Mouse (Mus musculus): ENCODE results near the gene Nedd9.

- TF ChIP-seq POLR2A (IDR thresholded peaks at IDR 0.05; ENCODE audit: extremely low read depth, insufficient read depth, low read length), result no peak
- TF ChIP-seq CTCF (IDR thresholded peaks at IDR 0.05; ENCODE audit: low read depth, low read length), result no peak
These were observed 55.4 kb downstream of the Nedd9 start for GRCm38 (mm10) chr13:41431795-41432194.
